Mouse (Mus musculus) heart, adult 2 months (tissue): ENCODE results near the gene Cdkl5.

Experiments
- CTCF ChIP-seq: fragments of 200-600 bp; IDR thresholded peaks from 2 replicates; pipeline ENCODE4 v1.8.1; 2022; ENCODE audit warnings: antibody characterized with exemption, mild to moderate bottlenecking, moderate library complexity
- POLR2A ChIP-seq: fragments of 200-500 bp; IDR thresholded peaks from 2 replicates; pipeline ENCODE4 v1.6.1; 2011; ENCODE audit warnings: mild to moderate bottlenecking, low read depth, low read length, control low read depth; ENCODE audit not compliant: insufficient read depth

DNA sequence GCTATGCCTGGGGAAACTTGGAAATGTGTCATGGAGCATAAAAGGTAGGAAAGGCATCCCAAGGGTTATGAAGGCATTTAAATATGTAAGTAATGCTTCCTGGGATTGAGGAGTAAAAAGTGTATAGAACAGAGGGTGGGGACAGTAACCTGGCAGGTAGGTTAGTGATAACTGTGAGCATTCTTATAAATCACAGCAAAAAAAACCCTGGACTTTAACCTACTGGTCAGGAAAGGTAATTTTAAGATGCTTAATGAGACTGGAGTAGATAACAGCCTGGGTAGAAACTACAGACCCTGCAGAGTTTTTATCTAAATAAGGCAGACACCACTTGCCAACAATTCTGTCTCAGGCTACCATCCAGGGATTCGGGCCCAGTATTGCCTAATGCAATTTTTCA is 245.9 kb downstream of the Cdkl5 start:
- TF ChIP-seq CTCF, result no peak
- no peak for TF ChIP-seq POLR2A
